Mouse (Mus musculus): Measurements from ENCODE around the gene Cpn2. TPM values are rescaled to one million over a fixed set of nuclear protein-coding genes. Genes with fewer than 3 reads are reported as not detected.
A peak's percentile ranks its signal among the peaks of the same experiment; 100 is the strongest.

Cpn2 gene
- total RNA-seq, 2 experiments from 2014 or later, result not detected

- intact Hi-C loops (cut with DNase I), result no loop called here
- DNase-seq, result no peak
Observed at GRCm38 (mm10) chr16:30280676-30281297, 13.5 kb upstream of the Cpn2 start.

- intact Hi-C loops (cut with DNase I), result no loop called here
- no peak for DNase-seq
Observed at GRCm38 (mm10) chr16:30278406-30278805, 11.1 kb upstream of the Cpn2 start.

- intact Hi-C loops (cut with DNase I), result no loop called here
- DNase-seq, result no peak
Observed at GRCm38 (mm10) chr16:30275558-30276340, 8.4 kb upstream of the Cpn2 start.

- intact Hi-C loops (cut with DNase I), result no loop called here
- no peak for DNase-seq
Observed at GRCm38 (mm10) chr16:30273065-30273464, 5.8 kb upstream of the Cpn2 start.

GRCm38 (mm10) chr16:30271941-30272595, 4.8 kb upstream of the Cpn2 start:
- DNase-seq, result no peak
- intact Hi-C loops (cut with DNase I), result no loop called here

GRCm38 (mm10) chr16:30271223-30271761, 4.0 kb upstream of the Cpn2 start:
- intact Hi-C loops (cut with DNase I), result no loop called here
- no peak for DNase-seq

- intact Hi-C loops (cut with DNase I), result no loop called here
- DNase-seq, result no peak
Observed at GRCm38 (mm10) chr16:30266561-30266960, 738 bp downstream of the Cpn2 start.

GRCm38 (mm10) chr16:30265611-30266010, 1.7 kb downstream of the Cpn2 start:
- intact Hi-C loops (cut with DNase I), result no loop called here

GRCm38 (mm10) chr16:30263156-30263555, 4.1 kb downstream of the Cpn2 start:
- intact Hi-C loops (cut with DNase I), result no loop called here

More at GRCm38 (mm10) chr16:30265611-30266010, 1.7 kb downstream of the Cpn2 start:
- DNase-seq, result no peak

GRCm38 (mm10) chr16:30262664-30263063, 4.6 kb downstream of the Cpn2 start:
- DNase-seq, result peak; percentile 51 to 60
- intact Hi-C loops (cut with DNase I), result no loop called here

More at GRCm38 (mm10) chr16:30263156-30263555, 4.1 kb downstream of the Cpn2 start:
- no peak for DNase-seq

GRCm38 (mm10) chr16:30262157-30262556, 5.1 kb downstream of the Cpn2 start:
- DNase-seq, result no peak
- intact Hi-C loops (cut with DNase I), result no loop called here

- intact Hi-C loops (cut with DNase I), result no loop called here
- DNase-seq, result no peak
Observed at GRCm38 (mm10) chr16:30261341-30261740, 6.0 kb downstream of the Cpn2 start.

- intact Hi-C loops (cut with DNase I), result no loop called here
- no peak for DNase-seq
Observed at GRCm38 (mm10) chr16:30260012-30260635, 7.2 kb downstream of the Cpn2 start.

- intact Hi-C loops (cut with DNase I), result no loop called here
- DNase-seq, result no peak
Observed at GRCm38 (mm10) chr16:30259444-30259843, 7.9 kb downstream of the Cpn2 start.

- intact Hi-C loops (cut with DNase I), result no loop called here
Observed at GRCm38 (mm10) chr16:30258441-30258840, 8.9 kb downstream of the Cpn2 start.

GRCm38 (mm10) chr16:30257718-30258117, 9.6 kb downstream of the Cpn2 start:
- DNase-seq, result no peak
- intact Hi-C loops (cut with DNase I), result no loop called here

More at GRCm38 (mm10) chr16:30258441-30258840, 8.9 kb downstream of the Cpn2 start:
- no peak for DNase-seq

GRCm38 (mm10) chr16:30255061-30255460, 12.2 kb downstream of the Cpn2 start:
- intact Hi-C loops (cut with DNase I), result no loop called here
- DNase-seq, result no peak

GRCm38 (mm10) chr16:30253900-30254299, 13.4 kb downstream of the Cpn2 start:
- intact Hi-C loops (cut with DNase I), result loop anchor here (2.0 to 5.0 kb wide), 2 partner anchors 61 to 268 kb away; no protein-coding TSS in a partner anchor
- no peak for DNase-seq

- no peak for DNase-seq
Observed at GRCm38 (mm10) chr16:30253374-30253773, 13.9 kb downstream of the Cpn2 start.

GRCm38 (mm10) chr16:30252003-30252418, 15.3 kb downstream of the Cpn2 start:
- intact Hi-C loops (cut with DNase I), result loop anchor here (2.0 to 5.0 kb wide), 2 partner anchors 63 to 270 kb away; no protein-coding TSS in a partner anchor
- DNase-seq, result peak; percentile 76 to 80

More at GRCm38 (mm10) chr16:30253374-30253773, 13.9 kb downstream of the Cpn2 start:
- intact Hi-C loops (cut with DNase I), result loop anchor here (2.0 to 5.0 kb wide), 2 partner anchors 61 to 269 kb away; no protein-coding TSS in a partner anchor
